Mouse (Mus musculus): ENCODE measurements around the gene Dhx32. TPM values are rescaled to one million over a fixed set of nuclear protein-coding genes. Genes with fewer than 3 reads are reported as not detected.

Dhx32 gene
- polyA plus RNA-seq, 1 experiment from 2014 or later = 36.9 TPM

Other genes with a start within 250 kb of the Dhx32 start
- not detected in 2 replicates for gene Tex36, start 180.6 kb downstream of the Dhx32 start, polyA plus RNA-seq (2014; fragmentation: Nextera tagmentation; extraction: Ambion mirVana)
- gene Edrf1, start 145.2 kb downstream of the Dhx32 start, polyA plus RNA-seq (2014; fragmentation: Nextera tagmentation; extraction: Ambion mirVana) = 29.2 and 37.2 TPM in 2 replicates
- gene Mmp21, start 102.7 kb downstream of the Dhx32 start, polyA plus RNA-seq (2014; fragmentation: Nextera tagmentation; extraction: Ambion mirVana) = 0.13 and 0.14 TPM in 2 replicates
- gene Bccip, start 73.4 kb downstream of the Dhx32 start, polyA plus RNA-seq (2014; fragmentation: Nextera tagmentation; extraction: Ambion mirVana) = 202 and 220 TPM in 2 replicates
- gene Uros, start 72.7 kb downstream of the Dhx32 start, polyA plus RNA-seq (2014; fragmentation: Nextera tagmentation; extraction: Ambion mirVana) = 41.0 and 42.0 TPM in 2 replicates
- 0.52 and 0.75 TPM in 2 replicates for gene Fank1, start 5.9 kb downstream of the Dhx32 start, polyA plus RNA-seq (2014; fragmentation: Nextera tagmentation; extraction: Ambion mirVana)